Mouse (Mus musculus): ENCODE results near the gene Usp35. TPM values are rescaled to one million over a fixed set of nuclear protein-coding genes. Genes with fewer than 3 reads are reported as not detected.

Gene Usp35
- polyA plus RNA-seq, 1 experiment from 2014 or later = 3.2 TPM

- Histone ChIP-seq H3K4me1 (ENCODE audit: control insufficient read depth, insufficient read depth, low read length) (no peaks in the 10 kb centered on the region), H3K27me3 (ENCODE audit: control insufficient read depth, insufficient read depth, low read depth, low read length) (no peaks in the 10 kb centered on the region), H3K9ac (ENCODE audit: low read depth, low read length) (no peak overlapping the region), H3K27ac (ENCODE audit: low read length) (no peak overlapping the region), H3K4me3 (ENCODE audit: low read depth, low read length) (no peak overlapping the region), H3K9me3 (replicated peaks; ENCODE audit: control insufficient read depth, low read length, poor library complexity, severe bottlenecking) (no peaks in the 10 kb centered on the region), H3K4me2 (ENCODE audit: low read length) (no peak overlapping the region), H3K36me3 (ENCODE audit: control insufficient read depth, insufficient read depth, low read length) (no peaks in the 10 kb centered on the region)
- WGBS = 91% methylated on average over 4 of the region's 4 CpGs
- no peak for ATAC-seq
These were observed 26.5 kb upstream of the Usp35 start for GRCm38 (mm10) chr7:97358347-97358746.

DNA sequence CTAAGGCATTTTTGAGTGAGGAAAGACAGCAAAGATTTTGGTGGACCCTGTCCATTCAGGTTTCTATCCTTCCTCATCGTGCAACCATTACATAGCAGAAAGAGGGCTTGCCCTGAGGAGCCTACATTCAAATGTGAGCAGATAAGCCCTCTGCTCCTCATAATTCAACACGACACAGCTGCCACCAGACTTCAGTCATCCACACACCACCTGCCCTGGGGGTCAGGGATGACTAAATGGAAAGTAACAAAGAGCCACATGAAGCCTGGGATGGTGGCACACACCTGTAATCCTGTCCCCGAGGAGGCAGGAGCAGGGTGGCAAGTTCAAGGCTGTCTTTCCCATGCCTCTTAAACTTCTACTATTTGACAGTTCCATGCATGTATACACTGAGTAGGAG lies 26.0 kb upstream of the Usp35 start:
- no peak overlapping the region for H3K4me2 ChIP-seq (ENCODE audit: low read length)
- WGBS = 77% methylated on average over 3 of the region's 3 CpGs
- H3K36me3 ChIP-seq (ENCODE audit: control insufficient read depth, insufficient read depth, low read length) = no peaks in the 10 kb centered on the region
- H3K27me3 ChIP-seq (ENCODE audit: control insufficient read depth, insufficient read depth, low read depth, low read length) = no peaks in the 10 kb centered on the region
- no peaks in the 10 kb centered on the region for H3K9me3 ChIP-seq (replicated peaks; ENCODE audit: control insufficient read depth, low read length, poor library complexity, severe bottlenecking)
- H3K27ac ChIP-seq (ENCODE audit: low read length) = no peak overlapping the region
- H3K4me3 ChIP-seq (ENCODE audit: low read depth, low read length) = no peak overlapping the region
- no peak overlapping the region for H3K9ac ChIP-seq (ENCODE audit: low read depth, low read length)
- no peak for ATAC-seq
- H3K4me1 ChIP-seq (ENCODE audit: control insufficient read depth, insufficient read depth, low read length) = no peaks in the 10 kb centered on the region

GRCm38 (mm10) chr7:97356875-97357276 lies 25.1 kb upstream of the Usp35 start:
- ATAC-seq = no peak

DNA sequence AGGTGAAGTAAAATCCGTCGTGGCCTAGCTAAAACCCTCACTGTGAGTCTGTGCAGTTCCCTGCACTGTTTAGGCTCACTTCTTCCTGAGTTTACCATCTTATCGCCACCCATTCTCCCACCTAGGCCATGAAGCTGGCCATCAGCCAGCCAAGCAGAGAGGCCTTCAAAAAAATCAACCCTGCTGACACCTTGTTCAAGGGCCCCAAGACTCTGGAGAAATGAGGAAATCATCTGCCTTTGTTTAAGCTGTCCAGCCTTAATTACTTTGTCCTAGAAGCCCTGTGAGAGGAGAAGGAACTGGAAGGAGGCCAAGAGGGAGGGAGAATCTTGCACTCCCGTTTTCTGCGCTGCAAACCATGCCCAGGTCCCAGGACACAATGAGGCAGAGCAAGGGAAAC lies 24.4 kb upstream of the Usp35 start:
- Histone ChIP-seq H3K36me3 (ENCODE audit: control insufficient read depth, insufficient read depth, low read length) (no peaks in the 10 kb centered on the region), H3K27me3 (ENCODE audit: control insufficient read depth, insufficient read depth, low read depth, low read length) (no peaks in the 10 kb centered on the region), H3K27ac (ENCODE audit: low read length) (no peak overlapping the region), H3K9me3 (replicated peaks; ENCODE audit: control insufficient read depth, low read length, poor library complexity, severe bottlenecking) (no peaks in the 10 kb centered on the region), H3K4me1 (ENCODE audit: control insufficient read depth, insufficient read depth, low read length) (no peaks in the 10 kb centered on the region), H3K4me2 (ENCODE audit: low read length) (no peak overlapping the region), H3K4me3 (ENCODE audit: low read depth, low read length) (no peak overlapping the region), H3K9ac (ENCODE audit: low read depth, low read length) (no peak overlapping the region)
- no peak for ATAC-seq
- WGBS = 79% methylated on average over 5 of the region's 5 CpGs

More at GRCm38 (mm10) chr7:97356875-97357276, 25.1 kb upstream of the Usp35 start:
- H3K4me1 ChIP-seq (ENCODE audit: control insufficient read depth, insufficient read depth, low read length) = no peaks in the 10 kb centered on the region
- 81% methylated on average over 5 of the region's 5 CpGs for WGBS
- no peak overlapping the region for H3K4me3 ChIP-seq (ENCODE audit: low read depth, low read length)
- H3K4me2 ChIP-seq (ENCODE audit: low read length) = no peak overlapping the region
- H3K9ac ChIP-seq (ENCODE audit: low read depth, low read length) = no peak overlapping the region
- H3K36me3 ChIP-seq (ENCODE audit: control insufficient read depth, insufficient read depth, low read length) = no peaks in the 10 kb centered on the region
- H3K9me3 ChIP-seq (replicated peaks; ENCODE audit: control insufficient read depth, low read length, poor library complexity, severe bottlenecking) = no peaks in the 10 kb centered on the region
- no peak overlapping the region for H3K27ac ChIP-seq (ENCODE audit: low read length)
- no peaks in the 10 kb centered on the region for H3K27me3 ChIP-seq (ENCODE audit: control insufficient read depth, insufficient read depth, low read depth, low read length)

DNA sequence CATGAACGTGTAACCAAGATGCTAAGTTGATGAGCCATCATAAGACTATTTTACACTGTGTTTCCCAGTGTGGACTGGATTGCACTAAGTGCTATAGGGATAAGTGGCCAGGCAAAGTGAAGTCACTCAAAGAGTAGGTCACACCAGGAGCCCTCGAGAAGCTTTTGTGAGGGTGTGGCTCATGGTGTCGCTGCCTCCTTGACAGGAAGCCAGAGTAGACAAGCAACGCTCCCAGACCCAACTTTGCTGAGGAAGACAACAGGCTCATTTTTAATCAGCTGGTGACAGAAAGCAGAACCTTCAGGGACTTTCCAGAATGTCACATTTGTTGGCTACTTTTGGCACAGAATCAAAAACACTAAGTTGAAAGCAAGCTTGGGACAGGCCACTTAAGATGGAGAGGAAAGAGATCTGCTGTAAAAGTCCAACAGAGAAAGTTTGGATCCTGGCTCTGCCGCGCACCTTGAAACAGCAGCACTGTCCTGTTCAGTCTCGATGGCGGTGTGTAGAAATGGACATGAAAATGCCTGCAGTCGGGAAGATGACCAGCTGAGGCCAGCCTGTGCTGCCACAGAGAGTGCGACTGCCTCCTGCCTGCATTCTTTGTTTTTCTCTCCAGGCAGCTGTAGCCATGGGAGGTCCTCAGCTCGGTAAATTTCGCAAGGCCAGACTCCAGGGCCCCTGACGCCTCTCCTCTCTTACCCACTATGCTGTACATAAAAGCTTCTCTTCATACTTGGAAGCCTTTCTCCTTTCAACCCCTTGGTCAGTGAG lies 23.4 kb upstream of the Usp35 start:
- H3K27me3 ChIP-seq (ENCODE audit: control insufficient read depth, insufficient read depth, low read depth, low read length) = no peaks in the 10 kb centered on the region
- H3K4me1 ChIP-seq (ENCODE audit: control insufficient read depth, insufficient read depth, low read length) = no peaks in the 10 kb centered on the region
- no peak overlapping the region for H3K9ac ChIP-seq (ENCODE audit: low read depth, low read length)
- no peaks in the 10 kb centered on the region for H3K9me3 ChIP-seq (replicated peaks; ENCODE audit: control insufficient read depth, low read length, poor library complexity, severe bottlenecking)
- no peaks in the 10 kb centered on the region for H3K36me3 ChIP-seq (ENCODE audit: control insufficient read depth, insufficient read depth, low read length)
- no peak for ATAC-seq
- no peak overlapping the region for H3K27ac ChIP-seq (ENCODE audit: low read length)
- 47% methylated on average over 13 of the region's 13 CpGs for WGBS
- H3K4me2 ChIP-seq (ENCODE audit: low read length) = no peak overlapping the region
- no peak overlapping the region for H3K4me3 ChIP-seq (ENCODE audit: low read depth, low read length)

GRCm38 (mm10) chr7:97353356-97353755 lies 21.5 kb upstream of the Usp35 start:
- H3K4me1 ChIP-seq (ENCODE audit: control insufficient read depth, insufficient read depth, low read length) = no peaks in the 10 kb centered on the region
- ATAC-seq = no peak
- H3K9ac ChIP-seq (ENCODE audit: low read depth, low read length) = no peak overlapping the region
- 90% methylated on average over 6 of the region's 6 CpGs for WGBS
- H3K4me3 ChIP-seq (ENCODE audit: low read depth, low read length) = no peak overlapping the region
- H3K27me3 ChIP-seq (ENCODE audit: control insufficient read depth, insufficient read depth, low read depth, low read length) = no peaks in the 10 kb centered on the region
- no peak overlapping the region for H3K4me2 ChIP-seq (ENCODE audit: low read length)
- peaks cover 1% of the 10 kb centered on the region; the same call in 1 of the 2 replicates for H3K36me3 ChIP-seq (ENCODE audit: control insufficient read depth, insufficient read depth, low read length)
- H3K9me3 ChIP-seq (replicated peaks; ENCODE audit: control insufficient read depth, low read length, poor library complexity, severe bottlenecking) = no peaks in the 10 kb centered on the region
- H3K27ac ChIP-seq (ENCODE audit: low read length) = no peak overlapping the region

GRCm38 (mm10) chr7:97351792-97352513 lies 20.1 kb upstream of the Usp35 start:
- Histone ChIP-seq H3K27ac (ENCODE audit: low read length) (no peak overlapping the region), H3K9me3 (replicated peaks; ENCODE audit: control insufficient read depth, low read length, poor library complexity, severe bottlenecking) (no peaks in the 10 kb centered on the region), H3K4me1 (ENCODE audit: control insufficient read depth, insufficient read depth, low read length) (no peaks in the 10 kb centered on the region), H3K9ac (ENCODE audit: low read depth, low read length) (no peak overlapping the region), H3K4me2 (ENCODE audit: low read length) (no peak overlapping the region), H3K4me3 (ENCODE audit: low read depth, low read length) (no peak overlapping the region), H3K36me3 (ENCODE audit: control insufficient read depth, insufficient read depth, low read length) (peaks cover 5% of the 10 kb centered on the region; the same call in 1 of the 2 replicates), H3K27me3 (ENCODE audit: control insufficient read depth, insufficient read depth, low read depth, low read length) (no peaks in the 10 kb centered on the region)
- no peak for ATAC-seq
- 84% methylated on average over 11 of the region's 11 CpGs for WGBS

DNA sequence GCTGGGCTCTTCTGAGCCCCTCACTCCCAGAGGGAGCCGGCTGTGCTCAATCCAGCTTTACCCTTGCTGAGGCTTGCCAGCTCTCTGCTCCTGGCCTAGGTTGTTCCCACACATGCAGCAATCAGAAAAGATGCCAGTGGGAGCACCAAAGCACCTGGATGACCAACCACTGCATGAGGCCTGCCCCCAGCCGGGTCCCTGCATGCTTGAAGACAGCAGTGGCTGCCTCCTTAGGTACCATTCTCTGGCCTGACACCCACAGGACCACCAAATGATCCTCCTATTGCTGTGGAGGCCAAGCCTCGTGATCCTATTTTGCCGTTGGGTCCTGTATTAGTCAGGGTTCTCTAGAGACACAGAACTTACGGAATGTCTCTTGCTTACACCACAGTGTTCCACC lies 19.1 kb upstream of the Usp35 start:
- ATAC-seq = no peak

DNA sequence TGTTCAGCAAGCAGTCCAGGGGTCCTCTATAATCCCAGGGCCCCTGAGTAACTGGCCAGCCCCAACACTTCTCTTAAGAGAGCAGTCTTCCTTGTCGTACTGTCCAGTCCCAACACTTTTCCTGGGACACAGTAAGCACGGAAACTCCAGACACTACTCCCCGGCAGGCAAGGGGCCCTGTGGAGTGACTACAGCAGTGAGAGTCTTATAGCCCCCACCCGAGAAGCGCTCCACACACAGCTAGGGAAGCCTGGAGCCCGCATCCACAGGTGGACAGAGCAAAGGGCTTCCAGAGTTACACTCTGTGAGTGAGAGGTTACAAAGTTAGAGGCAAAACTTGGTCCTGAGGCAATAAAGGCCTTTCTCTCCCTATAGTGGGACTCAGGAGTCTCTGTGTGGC lies 17.6 kb upstream of the Usp35 start:
- Histone ChIP-seq H3K4me2 (ENCODE audit: low read length) (no peak overlapping the region), H3K4me3 (ENCODE audit: low read depth, low read length) (no peak overlapping the region), H3K27me3 (ENCODE audit: control insufficient read depth, insufficient read depth, low read depth, low read length) (no peaks in the 10 kb centered on the region), H3K27ac (ENCODE audit: low read length) (no peak overlapping the region), H3K9me3 (replicated peaks; ENCODE audit: control insufficient read depth, low read length, poor library complexity, severe bottlenecking) (no peaks in the 10 kb centered on the region), H3K9ac (ENCODE audit: low read depth, low read length) (no peak overlapping the region), H3K4me1 (ENCODE audit: control insufficient read depth, insufficient read depth, low read length) (no peaks in the 10 kb centered on the region), H3K36me3 (ENCODE audit: control insufficient read depth, insufficient read depth, low read length) (peaks cover 5% of the 10 kb centered on the region; the same call in 1 of the 2 replicates)
- no peak for ATAC-seq
- WGBS = 83% methylated on average over 6 of the region's 6 CpGs

More for the DNA sequence above, 19.1 kb upstream of the Usp35 start:
- H3K27ac ChIP-seq (ENCODE audit: low read length) = no peak overlapping the region
- peaks cover 5% of the 10 kb centered on the region; the same call in 1 of the 2 replicates for H3K36me3 ChIP-seq (ENCODE audit: control insufficient read depth, insufficient read depth, low read length)
- no peaks in the 10 kb centered on the region for H3K27me3 ChIP-seq (ENCODE audit: control insufficient read depth, insufficient read depth, low read depth, low read length)
- H3K9ac ChIP-seq (ENCODE audit: low read depth, low read length) = no peak overlapping the region
- WGBS = 81% methylated on average over 5 of the region's 5 CpGs
- no peaks in the 10 kb centered on the region for H3K4me1 ChIP-seq (ENCODE audit: control insufficient read depth, insufficient read depth, low read length)
- H3K4me2 ChIP-seq (ENCODE audit: low read length) = no peak overlapping the region
- no peaks in the 10 kb centered on the region for H3K9me3 ChIP-seq (replicated peaks; ENCODE audit: control insufficient read depth, low read length, poor library complexity, severe bottlenecking)
- no peak overlapping the region for H3K4me3 ChIP-seq (ENCODE audit: low read depth, low read length)
